Mouse (Mus musculus) embryo, embryonic 10.5 days (tissue): Measurements from ENCODE around the gene Eid3.
A peak's percentile ranks its signal among the peaks of the same experiment; 100 is the strongest.

Experiments
- DNase-seq: peaks from one replicate; pipeline ENCODE4 v3.0.0-alpha.2; 2015; ENCODE audit warnings: low spot score

The Eid3 gene

DNA sequence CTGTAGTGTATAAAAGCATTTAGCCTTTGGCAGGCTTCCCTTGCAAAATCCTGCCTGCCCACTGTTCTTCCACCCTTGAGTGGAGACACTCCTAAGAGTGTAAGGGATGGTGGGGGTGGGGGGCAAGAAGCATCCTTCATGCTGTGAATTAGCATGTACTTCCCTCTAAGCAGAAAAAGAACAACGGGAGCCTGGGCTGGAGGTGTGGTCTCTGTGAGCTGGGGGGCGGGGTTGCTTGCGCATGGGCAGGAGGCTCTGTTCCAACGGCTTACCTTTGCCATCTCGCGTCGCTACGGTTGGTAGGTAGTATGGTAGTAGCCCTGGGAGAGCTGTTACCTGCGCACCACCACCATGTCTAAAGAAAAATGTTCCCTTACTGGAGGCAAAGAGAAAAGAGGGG is at the start of gene Eid3:
Gene Eid3, plus strand, starts transcription at position 271 of the 400 bp plus-strand sequence.
- no peak for DNase-seq

GRCm38 (mm10) chr10:82817514-82817913 is 48.9 kb upstream of the Eid3 start:
- peak; percentile 61 for DNase-seq

DNA sequence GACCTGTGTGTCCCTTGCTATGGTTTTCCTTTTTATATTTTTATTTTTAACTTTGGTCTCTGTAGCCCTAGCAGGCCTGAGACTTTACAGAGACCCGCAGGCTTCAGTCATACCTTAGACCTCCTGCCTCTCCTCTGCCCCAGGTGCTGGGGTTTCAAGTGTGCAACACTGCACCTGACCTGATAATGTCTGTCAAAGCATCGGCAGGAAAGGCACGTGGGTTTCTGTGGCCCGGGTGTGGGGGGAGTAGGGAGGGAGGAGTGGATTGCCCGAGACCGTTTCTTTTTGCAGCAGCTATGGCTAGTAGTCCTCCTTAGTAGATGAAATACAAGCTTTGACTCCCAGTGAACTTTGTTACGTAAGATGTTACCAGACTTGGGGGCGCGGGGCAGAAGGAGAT is 48.5 kb upstream of the Eid3 start:
- DNase-seq: no peak

DNA sequence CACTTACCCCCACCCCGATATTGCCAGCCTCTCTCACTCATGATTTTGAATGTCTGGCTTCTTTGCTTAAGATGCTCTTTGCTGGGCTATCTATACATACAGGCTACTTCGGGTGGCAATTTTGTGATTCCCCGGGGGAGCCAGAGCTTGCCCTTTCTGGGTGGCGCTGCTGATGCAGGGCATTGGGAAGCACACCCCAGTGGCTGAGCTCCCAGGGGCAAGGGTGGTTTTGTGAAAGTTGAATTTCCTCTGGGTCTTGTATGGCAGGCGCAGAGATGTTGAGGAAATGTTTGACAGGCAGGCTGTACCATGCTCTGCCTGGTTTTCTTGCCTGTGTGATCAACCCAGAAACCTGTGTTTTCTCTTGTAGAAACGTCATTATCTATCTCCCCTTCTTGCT is 47.8 kb upstream of the Eid3 start:
- no peak for DNase-seq

- DNase-seq: no peak
These were observed 43.2 kb upstream of the Eid3 start for GRCm38 (mm10) chr10:82823108-82823778.

GRCm38 (mm10) chr10:82823779-82824177 is 42.6 kb upstream of the Eid3 start:
- no peak for DNase-seq

GRCm38 (mm10) chr10:82824541-82824940 is 41.9 kb upstream of the Eid3 start:
- no peak for DNase-seq

GRCm38 (mm10) chr10:82826516-82826915 is 39.9 kb upstream of the Eid3 start:
- DNase-seq: no peak

DNA sequence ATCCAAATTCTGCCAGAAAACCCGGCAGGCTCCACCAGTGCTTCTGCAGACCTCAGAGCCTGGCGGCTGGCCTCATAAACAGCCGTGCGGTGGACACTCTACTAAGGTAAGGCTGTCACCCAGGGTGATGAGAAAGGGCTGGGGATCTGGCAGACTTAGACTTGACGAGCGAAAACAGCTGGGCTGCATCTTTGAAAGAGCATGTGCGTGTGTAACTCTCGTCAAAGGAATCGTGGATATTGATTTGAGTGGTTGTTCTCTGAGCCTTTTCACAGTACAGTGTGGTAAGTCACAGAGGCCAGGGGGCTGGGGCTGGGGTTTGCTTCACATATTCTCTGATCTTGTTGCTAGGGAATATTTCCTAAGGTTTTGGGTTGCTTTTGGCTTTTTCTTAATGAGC is 32.5 kb upstream of the Eid3 start, which contains the start of gene Txnrd1:
Gene Txnrd1, plus strand, starts transcription at position 26 of the 400 bp plus-strand sequence.
- DNase-seq: no peak

- no peak for DNase-seq
These were observed 30.5 kb upstream of the Eid3 start for GRCm38 (mm10) chr10:82835898-82836297.

GRCm38 (mm10) chr10:82838390-82838789 is 28.0 kb upstream of the Eid3 start:
- DNase-seq: no peak

- no peak for DNase-seq
These were observed 22.3 kb upstream of the Eid3 start for GRCm38 (mm10) chr10:82844090-82844489.

DNA sequence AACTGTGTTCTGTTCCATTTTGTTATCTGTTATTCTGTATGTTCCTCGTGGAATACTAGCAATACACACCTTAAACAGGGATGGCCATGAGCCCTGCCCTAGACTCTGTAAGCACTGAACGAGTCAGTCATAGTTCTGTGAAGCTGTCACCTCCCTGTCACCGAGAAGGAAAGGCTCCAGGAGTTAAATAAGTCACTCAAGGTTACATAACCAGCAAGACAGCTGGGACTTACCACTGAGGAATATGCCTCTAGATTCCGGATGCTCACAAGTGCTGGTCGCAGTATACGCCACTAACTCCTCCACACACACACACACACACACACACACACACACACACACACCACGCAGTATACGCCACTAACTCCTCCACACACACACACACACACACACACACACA is 21.7 kb upstream of the Eid3 start:
- no peak for DNase-seq

DNA sequence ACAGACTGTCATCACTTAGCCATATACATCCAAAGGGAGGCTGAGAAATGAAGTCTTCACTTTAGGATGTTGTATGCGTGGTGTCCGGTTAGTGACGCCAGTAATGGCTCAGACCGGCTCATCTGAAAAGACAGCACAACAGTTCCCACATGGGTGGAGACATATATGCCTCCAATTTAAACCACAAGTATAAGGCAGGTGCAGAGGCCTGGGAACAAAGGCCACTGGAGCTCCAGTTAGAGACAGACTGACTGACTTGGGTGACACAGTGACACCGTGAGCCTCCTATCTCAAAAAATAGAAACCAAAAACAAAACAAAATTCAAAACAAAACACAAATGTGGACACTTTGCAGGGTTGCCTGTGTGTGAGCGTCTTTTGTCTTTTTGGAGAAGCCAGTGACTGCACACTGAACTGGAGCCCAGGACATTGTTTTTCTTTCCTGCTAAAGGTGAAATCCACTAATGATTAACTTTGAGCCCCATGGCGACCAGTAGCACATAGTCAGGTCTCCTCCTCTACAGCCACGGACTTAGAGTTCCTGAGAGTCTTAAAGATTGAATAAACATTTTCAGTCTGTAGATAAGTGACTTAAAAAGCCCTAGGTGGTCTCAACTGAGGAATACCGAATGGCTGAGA is 18.5 kb upstream of the Eid3 start:
- DNase-seq: no peak

DNA sequence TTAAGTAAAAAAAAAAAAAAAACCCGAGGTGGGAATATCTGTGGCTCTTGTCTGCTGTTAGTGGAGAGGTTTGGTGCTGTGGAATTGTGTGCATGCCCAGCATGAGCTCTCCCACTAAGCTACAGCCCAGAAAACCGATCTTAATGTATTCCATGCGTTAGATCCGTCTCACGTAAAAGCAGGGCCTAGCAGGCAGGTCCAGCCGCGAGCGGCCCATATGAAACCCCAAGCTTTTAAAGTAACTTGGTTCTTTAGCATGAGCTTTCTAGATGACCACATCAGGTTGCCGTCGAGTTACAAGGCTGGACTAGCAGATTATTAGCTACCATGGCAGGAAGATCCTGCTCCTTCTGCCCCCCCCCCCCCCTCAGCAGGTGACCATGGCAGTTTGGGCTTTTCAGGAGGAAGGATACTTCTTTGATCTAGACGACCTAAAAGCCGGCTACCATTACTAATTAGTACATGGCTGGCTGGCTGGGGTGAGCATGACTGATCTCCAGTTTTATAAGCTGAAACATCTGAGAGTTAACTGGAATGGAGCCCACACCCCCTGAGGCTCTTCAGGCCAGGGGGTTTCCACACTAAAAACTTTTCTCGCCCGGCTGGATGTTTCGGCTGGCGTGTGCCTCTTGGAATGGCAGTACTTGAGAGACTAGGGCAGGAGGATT is 16.6 kb upstream of the Eid3 start:
- no peak for DNase-seq

DNA sequence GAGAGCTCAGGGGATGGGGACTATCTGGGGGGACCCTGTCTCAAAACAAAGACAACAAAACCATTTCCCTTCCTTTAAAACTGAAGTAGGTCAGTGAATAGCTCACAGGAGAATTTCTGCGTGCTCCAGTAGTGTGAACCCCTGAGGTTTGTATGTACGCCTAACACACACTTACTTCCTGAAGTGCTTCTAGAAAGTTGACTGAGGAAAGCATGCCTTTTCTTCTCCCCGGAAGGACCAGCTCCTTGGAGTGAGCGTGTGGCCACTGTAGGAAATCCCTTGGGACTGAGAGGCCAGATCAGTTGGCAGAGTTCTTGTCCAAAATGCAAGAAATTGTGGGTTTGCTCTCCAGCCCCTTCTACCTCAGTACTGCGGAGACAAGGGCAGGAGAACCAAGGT is 16.1 kb upstream of the Eid3 start:
- DNase-seq: no peak

DNA sequence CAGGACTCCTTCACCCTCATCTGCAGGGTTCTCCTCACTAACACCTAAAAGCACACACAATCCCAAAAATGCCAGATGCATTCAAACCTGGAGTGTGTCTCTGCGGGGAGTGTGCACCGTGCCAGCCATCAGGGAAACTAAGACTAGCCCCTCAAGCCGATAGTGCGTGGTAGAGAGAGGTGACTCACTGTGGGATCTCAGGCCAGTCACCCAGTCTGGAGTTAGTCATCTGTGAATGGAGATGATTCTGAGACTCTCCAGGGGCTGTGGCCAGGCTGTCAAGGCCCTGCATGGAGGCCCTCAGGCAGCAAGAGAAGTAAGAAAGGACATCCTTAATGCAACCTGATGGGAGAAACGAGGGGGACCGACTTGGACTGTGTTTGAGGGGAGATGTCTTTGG is 14.7 kb upstream of the Eid3 start:
- no peak for DNase-seq

DNA sequence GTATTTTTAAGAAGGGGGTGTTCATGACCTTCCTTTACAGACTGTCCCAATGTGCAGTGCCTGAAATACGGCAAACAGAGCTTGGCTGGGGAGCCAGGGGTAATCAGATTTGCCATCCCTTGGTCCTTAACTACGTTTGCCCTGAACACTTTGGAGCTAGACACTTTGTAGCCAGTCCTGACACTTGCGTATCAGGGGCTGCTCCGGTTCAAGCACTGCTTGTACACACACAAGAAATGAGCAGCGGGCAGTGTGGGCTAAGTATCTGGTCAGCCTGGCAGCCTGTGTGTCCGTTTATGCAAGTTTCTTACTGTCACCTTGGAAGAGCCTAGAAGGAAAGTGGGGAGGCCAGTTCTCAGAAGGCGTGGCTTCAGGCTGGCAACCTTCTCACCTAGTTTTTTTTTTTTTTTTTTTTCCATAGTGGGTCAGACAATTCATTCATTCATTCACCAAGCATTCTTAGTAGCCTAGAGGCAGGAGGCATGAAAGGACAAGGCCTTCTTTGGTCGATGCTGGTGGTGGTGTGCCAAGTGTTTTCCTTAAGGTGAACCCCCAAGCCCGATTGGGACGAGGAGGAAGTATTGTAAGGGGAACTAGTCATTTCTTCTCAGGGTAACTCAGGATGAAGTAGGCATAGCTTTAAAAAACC is 8.3 kb upstream of the Eid3 start:
- DNase-seq: peak; percentile 17

GRCm38 (mm10) chr10:82858691-82859532 is 7.5 kb upstream of the Eid3 start:
- peak; percentile 94 for DNase-seq

DNA sequence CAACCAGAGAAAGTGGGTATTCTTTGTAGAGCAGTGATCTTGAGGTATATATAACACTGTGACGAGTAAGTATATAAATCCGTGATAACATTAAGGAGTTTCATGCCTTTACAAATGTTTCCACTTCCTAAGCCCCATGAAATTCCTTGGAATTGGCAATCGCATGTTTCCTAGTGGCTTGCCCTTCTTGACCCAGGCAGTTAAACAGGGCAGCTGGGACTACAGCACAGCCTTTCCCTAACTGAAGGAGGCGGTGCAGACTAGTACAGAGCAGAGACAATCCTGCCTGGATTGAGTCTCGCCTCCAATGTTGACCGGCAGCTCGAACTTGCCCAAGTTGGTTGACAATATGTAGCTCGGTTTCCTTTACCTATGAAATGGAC is 6.9 kb upstream of the Eid3 start:
- peak; percentile 79 for DNase-seq

GRCm38 (mm10) chr10:82860181-82860928 is 6.1 kb upstream of the Eid3 start:
- DNase-seq: peak; percentile 86
